Mouse (Mus musculus) splenic B cell, adult 2 months (primary cell): Measurements from ENCODE around the gene Gjb3.

Source experiments
- DNase-seq: peaks from one replicate; pipeline ENCODE4 v3.0.0-alpha.2; 2011; ENCODE audit warnings: low read depth, low spot score
- H3K27me3 ChIP-seq: 2 replicates; pipeline ENCODE4 v1.6.1; 2012; ENCODE audit warnings: mild to moderate bottlenecking, low read length, moderate library complexity, mixed read lengths; ENCODE audit not compliant: control insufficient read depth, poor library complexity, insufficient read depth, severe bottlenecking
- H3K36me3 ChIP-seq: 2 replicates; pipeline ENCODE4 v1.6.1; 2012; ENCODE audit warnings: mild to moderate bottlenecking, low read length, moderate library complexity, mixed read lengths; ENCODE audit not compliant: control insufficient read depth, poor library complexity, insufficient read depth, severe bottlenecking

Gene Gjb3

GRCm38 (mm10) chr4:127325276-127325675 is 5.4 kb downstream of the Gjb3 start:
- H3K36me3 ChIP-seq = no peaks in the 10 kb centered on the region
- no peak for DNase-seq
- H3K27me3 ChIP-seq = no peaks in the 10 kb centered on the region

DNA sequence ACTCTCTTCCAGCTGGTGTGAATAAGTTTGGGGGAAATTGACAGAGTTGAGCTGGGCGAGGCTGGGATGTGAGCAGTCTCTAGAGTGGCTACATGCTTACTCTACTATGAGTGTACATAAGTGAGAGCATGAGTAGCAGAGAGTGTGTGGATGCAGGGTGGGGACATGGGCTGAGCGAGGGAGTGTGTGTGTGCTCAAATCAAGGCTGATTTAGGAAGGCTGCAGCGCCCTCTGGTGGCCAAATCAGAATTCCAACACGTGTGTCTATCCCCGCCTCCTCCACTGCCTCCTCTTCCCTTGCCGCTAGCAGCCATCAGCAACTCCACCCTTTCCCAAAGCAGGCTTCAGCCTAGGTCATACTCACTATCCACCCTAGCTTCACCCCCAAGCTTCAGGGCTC is 5.9 kb downstream of the Gjb3 start:
- Histone ChIP-seq H3K27me3 (no peaks in the 10 kb centered on the region), H3K36me3 (no peaks in the 10 kb centered on the region)
- DNase-seq = peak; percentile 76

DNA sequence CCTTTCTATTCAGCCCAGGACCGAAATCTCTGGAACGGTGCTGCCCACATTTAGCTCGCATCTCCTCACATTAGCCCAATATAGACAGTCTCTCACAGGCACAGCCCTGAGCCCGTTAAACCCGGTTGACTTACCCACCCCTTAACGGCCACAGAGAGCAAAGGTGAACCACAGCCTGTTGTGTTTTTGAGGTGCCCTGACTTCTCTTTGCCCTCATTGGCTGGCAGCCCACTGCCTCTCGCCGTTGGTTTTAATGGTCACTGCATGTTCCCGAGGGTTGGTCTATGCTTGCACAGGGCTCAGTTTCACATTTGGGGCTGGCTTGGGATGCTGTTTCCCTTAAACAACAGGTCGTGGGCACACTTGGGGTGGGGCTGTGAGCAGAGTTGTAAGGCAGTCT is 6.3 kb downstream of the Gjb3 start:
- no peak for DNase-seq
- H3K27me3 ChIP-seq = no peaks in the 10 kb centered on the region
- H3K36me3 ChIP-seq = no peaks in the 10 kb centered on the region

DNA sequence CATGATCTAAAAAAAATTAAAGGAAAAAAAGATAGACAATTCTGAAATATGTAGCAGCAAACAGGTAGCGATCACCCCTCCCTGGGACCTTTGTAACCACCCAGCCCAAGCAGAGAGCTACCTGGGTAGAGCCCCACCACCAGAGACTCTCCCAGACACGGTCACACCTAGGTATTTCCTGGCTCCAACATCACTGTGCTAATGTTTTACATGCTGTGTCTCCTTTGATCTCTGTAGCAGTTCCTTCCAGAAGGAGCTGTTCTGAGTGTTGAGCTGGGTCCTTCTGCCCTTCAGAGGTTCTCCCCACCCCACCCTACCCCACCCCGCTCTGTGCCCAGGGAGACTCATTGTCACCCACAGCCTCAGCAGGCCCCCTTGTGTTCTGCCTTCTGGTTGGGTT is 7.0 kb downstream of the Gjb3 start:
- H3K36me3 ChIP-seq = no peaks in the 10 kb centered on the region
- no peaks in the 10 kb centered on the region for H3K27me3 ChIP-seq
- DNase-seq = no peak

DNA sequence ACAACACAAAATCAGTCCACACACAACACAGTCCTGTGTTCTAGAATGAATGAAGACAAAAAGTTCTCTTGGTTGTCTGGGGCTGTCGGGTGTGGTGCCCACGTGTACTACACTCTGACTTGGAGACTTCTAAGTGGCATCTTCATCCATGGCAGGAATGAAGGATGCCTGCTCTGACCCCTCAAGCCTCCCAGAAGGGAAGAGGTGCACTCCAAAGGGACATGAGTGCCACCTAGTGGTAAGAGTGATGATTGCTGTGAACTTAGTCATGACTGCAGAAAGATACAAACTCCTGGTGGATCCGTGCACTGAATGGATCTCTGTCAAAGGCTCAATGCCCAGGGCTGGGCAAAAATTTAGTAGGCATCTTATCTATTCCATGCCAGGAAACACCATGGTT is 11.0 kb downstream of the Gjb3 start:
- H3K36me3 ChIP-seq = no peaks in the 10 kb centered on the region
- DNase-seq = peak; percentile 74
- no peaks in the 10 kb centered on the region for H3K27me3 ChIP-seq

GRCm38 (mm10) chr4:127317143-127317542 is 13.5 kb downstream of the Gjb3 start:
- Histone ChIP-seq H3K27me3 (no peaks in the 10 kb centered on the region), H3K36me3 (no peaks in the 10 kb centered on the region)
- DNase-seq = no peak

DNA sequence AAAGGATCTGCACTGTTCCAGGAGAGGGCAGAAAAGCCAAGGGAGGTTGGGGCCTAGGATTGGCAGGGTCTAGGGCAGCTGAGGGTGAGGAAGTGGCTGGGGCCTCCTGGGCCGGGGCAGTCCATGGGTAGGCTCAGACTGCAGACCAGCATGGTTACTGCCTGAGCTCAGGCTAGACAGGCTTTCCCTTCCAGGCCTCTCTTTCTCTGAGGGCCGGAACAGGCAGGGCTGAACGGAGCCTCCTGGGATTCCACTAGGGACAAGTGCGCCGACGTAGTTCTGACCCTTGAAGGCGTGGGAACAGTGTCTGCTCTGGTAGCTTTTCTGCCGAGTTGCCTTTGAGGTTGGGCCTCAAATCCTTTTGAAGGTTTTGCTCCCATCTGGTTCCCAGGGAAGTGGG is 14.9 kb downstream of the Gjb3 start:
- no peak for DNase-seq
- H3K36me3 ChIP-seq = no peaks in the 10 kb centered on the region
- no peaks in the 10 kb centered on the region for H3K27me3 ChIP-seq

DNA sequence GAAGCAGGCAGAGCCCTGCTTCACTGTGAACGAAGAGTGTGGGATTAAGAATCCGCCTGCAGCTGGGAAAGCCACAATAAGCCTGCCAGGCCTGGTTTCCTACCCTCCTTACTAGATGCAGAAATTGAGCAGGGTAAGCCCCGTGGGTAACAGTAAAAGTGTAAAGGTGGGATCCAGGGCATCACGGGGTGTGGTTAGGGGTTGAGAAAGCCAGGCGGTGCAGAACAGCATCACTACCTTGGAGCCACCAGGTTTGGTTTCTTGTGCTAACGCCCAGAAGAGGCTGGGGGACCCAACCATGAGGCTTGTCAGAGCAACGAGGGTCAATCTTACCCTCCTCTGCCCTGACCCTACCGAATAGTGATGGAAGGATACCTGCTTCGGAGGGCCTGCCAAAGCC is 16.1 kb downstream of the Gjb3 start:
- no peak for DNase-seq
- H3K27me3 ChIP-seq = no peaks in the 10 kb centered on the region
- no peaks in the 10 kb centered on the region for H3K36me3 ChIP-seq

DNA sequence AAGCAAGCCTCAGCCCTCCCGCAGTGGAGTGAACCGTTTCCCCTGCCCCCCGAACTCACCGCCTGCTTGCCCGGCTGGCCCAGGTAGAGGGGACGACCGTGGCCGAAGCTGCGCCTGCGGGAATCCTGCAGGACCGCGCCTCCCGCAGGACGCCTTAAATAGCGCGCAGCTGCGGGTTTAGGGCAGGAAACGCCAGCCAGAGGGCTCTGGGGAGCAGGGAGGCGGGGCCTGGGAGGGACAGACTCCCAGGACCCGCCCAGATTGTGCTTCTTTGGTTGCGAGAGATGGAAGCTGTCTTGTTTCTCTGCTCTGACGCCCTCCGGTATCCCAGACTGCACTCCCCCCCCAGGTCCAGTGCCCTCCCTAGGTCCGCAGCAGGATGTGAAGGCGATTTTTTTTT is 16.8 kb downstream of the Gjb3 start, which contains the start of gene Gja4:
Gene Gja4, minus strand, starts transcription at position 179 of the 400 bp plus-strand sequence.
- DNase-seq = peak; percentile 28

GRCm38 (mm10) chr4:127312349-127312748 is 18.3 kb downstream of the Gjb3 start:
- DNase-seq = no peak
- Histone ChIP-seq H3K36me3 (no peaks in the 10 kb centered on the region), H3K27me3 (no peaks in the 10 kb centered on the region)

More for the DNA sequence above, 16.8 kb downstream of the Gjb3 start, which contains the start of gene Gja4:
- H3K27me3 ChIP-seq = no peaks in the 10 kb centered on the region
- H3K36me3 ChIP-seq = no peaks in the 10 kb centered on the region

- Histone ChIP-seq H3K27me3 (no peaks in the 10 kb centered on the region), H3K36me3 (no peaks in the 10 kb centered on the region)
- DNase-seq = no peak
These were observed 19.1 kb downstream of the Gjb3 start for GRCm38 (mm10) chr4:127311561-127311960.

- no peak for DNase-seq
- Histone ChIP-seq H3K27me3 (no peaks in the 10 kb centered on the region), H3K36me3 (no peaks in the 10 kb centered on the region)
These were observed 23.7 kb downstream of the Gjb3 start for GRCm38 (mm10) chr4:127306915-127307314.

GRCm38 (mm10) chr4:127303796-127304195 is 26.8 kb downstream of the Gjb3 start:
- H3K36me3 ChIP-seq = no peaks in the 10 kb centered on the region
- no peak for DNase-seq
- H3K27me3 ChIP-seq = no peaks in the 10 kb centered on the region

GRCm38 (mm10) chr4:127300503-127300902 is 30.1 kb downstream of the Gjb3 start:
- no peaks in the 10 kb centered on the region for H3K27me3 ChIP-seq
- H3K36me3 ChIP-seq = no peaks in the 10 kb centered on the region
- no peak for DNase-seq

DNA sequence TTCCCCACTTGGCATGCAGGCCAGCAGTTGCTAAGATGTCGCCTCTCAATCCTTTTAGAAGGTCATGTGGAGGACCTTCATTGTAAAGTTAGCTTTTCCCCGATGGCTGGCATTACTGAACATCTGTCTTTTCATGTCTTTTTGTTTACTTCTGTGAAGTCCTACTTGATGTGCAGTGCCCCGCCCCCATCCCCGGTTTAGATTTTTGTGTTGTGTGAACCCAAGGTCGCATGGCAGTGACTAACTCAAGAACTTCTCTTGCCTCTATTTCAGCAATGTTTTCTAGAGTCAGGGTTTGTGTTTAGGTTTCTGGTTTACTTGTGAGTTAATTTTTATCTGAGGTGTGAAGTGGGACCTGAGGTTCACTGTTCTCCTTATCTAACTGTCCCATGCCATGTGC is 38.0 kb downstream of the Gjb3 start:
- no peak for DNase-seq
- H3K27me3 ChIP-seq = no peaks in the 10 kb centered on the region
- no peaks in the 10 kb centered on the region for H3K36me3 ChIP-seq

DNA sequence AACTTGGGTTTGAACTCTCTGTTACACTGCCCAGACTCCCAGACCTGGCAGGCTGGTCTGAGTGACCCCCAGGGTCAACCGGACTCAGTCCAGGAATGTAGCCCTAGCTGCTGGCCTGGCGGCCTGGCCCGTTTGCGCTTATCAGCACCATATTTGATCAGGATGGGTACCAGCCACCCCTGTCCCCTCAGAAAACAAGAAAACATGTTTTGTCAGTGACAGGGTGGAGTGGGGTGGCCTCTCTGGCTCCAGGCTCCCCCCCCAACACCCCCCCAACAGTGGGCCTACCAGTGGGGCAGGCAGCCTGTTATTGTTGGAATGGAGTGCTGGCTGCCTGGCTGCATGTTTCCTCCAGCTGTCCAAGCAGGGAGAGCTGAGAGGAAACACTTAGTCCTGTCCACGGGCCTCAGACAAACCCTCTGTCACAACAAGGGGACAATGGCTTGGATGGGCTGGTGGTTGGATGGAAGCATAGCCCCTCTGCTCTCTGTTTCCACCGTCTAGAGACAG is 41.5 kb downstream of the Gjb3 start:
- Histone ChIP-seq H3K36me3 (no peaks in the 10 kb centered on the region), H3K27me3 (no peaks in the 10 kb centered on the region)
- DNase-seq = no peak
